Comparison of ENCODE assay signal across 8 mouse cellular contexts in genomic region chr10:128626311-128627310, GRCm38 (mm10). TPM values are rescaled to one million over a fixed set of nuclear protein-coding genes. Genes with fewer than 3 reads are reported as not detected.
DNase-seq lines count a peak whose midpoint lies in the region; ATAC-seq lines count a peak whose summit lies in the region.

Rps26 (minus strand) TSS chr10:128626747.

- H3K4me3 ChIP-seq in hindbrain, embryonic 14.5 days (replicated peaks; ENCODE audit: low read length) = peak within 1 kb of the TSS; percentile 73

- peak within 1 kb of the TSS; percentile 83 for H3K27ac ChIP-seq in hindbrain, embryonic 14.5 days

- H3K9ac ChIP-seq in hindbrain, embryonic 14.5 days = peak within 1 kb of the TSS; percentile 87

- H3K9me3 ChIP-seq in hindbrain, embryonic 14.5 days (ENCODE audit: control insufficient read depth, low read length) = no peaks in the 10 kb centered on the region

- H3K4me1 ChIP-seq in hindbrain, embryonic 14.5 days (replicated peaks; ENCODE audit: control insufficient read depth, insufficient read depth, low read length) = peaks cover 6% of the 10 kb centered on the region

- DNase-seq in R1 (ENCODE audit: low read depth, low spot score) = peak; percentile 100
- peak; percentile 86 to 89 for DNase-seq in cerebellum, postnatal 25 days
- DNase-seq in frontal cortex, postnatal 25 days (ENCODE audit: low spot score in 2 of 2) = peak; percentile 74 to 81
- peak; percentile 97 for DNase-seq in hindbrain, embryonic 14.5 days (ENCODE audit: low spot score)
- DNase-seq in layer of hippocampus, postnatal 36 days = peak; percentile 80 to 88
- peak; percentile 99 for DNase-seq in lung, postnatal 36 days
- DNase-seq in retina, postnatal 1 day = peak; percentile 100
- DNase-seq in urinary bladder, adult 18-20 months (ENCODE audit: low spot score in 2 of 2) = peak; percentile 77 to 84

- peak within 1 kb of the TSS; percentile 77 for H3K4me2 ChIP-seq in hindbrain, embryonic 14.5 days (replicated peaks)

- under 1% methylated on average over 40 of the region's 40 CpGs for WGBS in hindbrain, embryonic 14.5 days

- peak; percentile 96 for ATAC-seq in hindbrain, embryonic 14.5 days (ENCODE audit: low FRiP score)

- no peaks in the 10 kb centered on the region for H3K27me3 ChIP-seq in hindbrain, embryonic 14.5 days (ENCODE audit: control insufficient read depth, insufficient read depth, low read length)

- peaks cover 30% of the 10 kb centered on the region for H3K36me3 ChIP-seq in hindbrain, embryonic 14.5 days (replicated peaks; ENCODE audit: control insufficient read depth, insufficient read depth)

RNA-seq across cellular contexts. Expression of gene Rps26, which starts in this region (rescaled TPM):
- polyA plus RNA-seq in hindbrain, embryonic 14.5 days (2014; fragmentation: Nextera tagmentation; extraction: Ambion mirVana) = 450 and 573 TPM in 2 replicates
- total RNA-seq in layer of hippocampus, postnatal 36 days (2021) = 100 to 1,000 TPM; 288 to 319 TPM

Comparison
In these comparisons a context has a peak if more than half of its experiments do, and no peak if none do; other contexts are left out.
1. Peak in every context shown above with its lines: DNase-seq, ATAC-seq, H3K4me3 ChIP-seq and H3K27ac ChIP-seq.